Mouse (Mus musculus): ENCODE data around the gene Pkp4.

DNA sequence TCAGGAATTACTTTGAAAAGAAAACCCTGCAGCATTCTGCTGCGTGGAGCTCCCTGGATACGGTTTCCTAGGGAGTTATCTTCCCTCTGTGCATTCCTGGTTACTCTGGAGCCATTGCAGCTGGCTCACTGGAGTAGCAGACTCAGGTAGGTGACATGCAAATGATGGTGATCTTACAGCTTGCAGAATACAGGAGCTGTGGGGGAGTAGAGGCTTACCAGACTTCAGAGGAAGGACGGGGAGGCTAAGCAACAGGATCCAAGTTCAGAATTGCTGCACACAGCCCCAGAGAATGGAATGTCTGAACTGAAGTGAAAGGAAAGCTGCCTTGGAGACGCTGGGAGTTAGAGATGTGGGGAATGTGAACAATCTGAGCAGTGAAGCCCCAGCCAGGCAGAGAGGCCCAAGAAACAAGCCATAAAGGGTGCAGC, 200.7 kb downstream of the Pkp4 start:
- TF ChIP-seq ZNF384 (IDR thresholded peaks at IDR 0.05; ENCODE audit: low read depth, low read length) (no peak), MAFK (IDR thresholded peaks at IDR 0.05; ENCODE audit: insufficient read depth, low read depth, low read length) (no peak), HCFC1 (IDR thresholded peaks at IDR 0.05; ENCODE audit: borderline replicate concordance, insufficient read depth, low read length) (no peak)

Measured in ES-E14 (cell line).